Mouse (Mus musculus) stomach, embryonic 15.5 days (tissue): ENCODE data around the gene Nxt1. TPM values are rescaled to one million over a fixed set of nuclear protein-coding genes. Genes with fewer than 3 reads are reported as not detected.

Experiments
- ATAC-seq: fragments of 200-750 bp; cut with Nextera tagmentation; 2 replicates; pipeline ENCODE4 v1.8.0; 2017; ENCODE audit warnings: low read depth, moderate number of reproducible peaks, moderate TSS enrichment; ENCODE audit not compliant: insufficient read depth, low FRiP score
- H3K27ac ChIP-seq: fragments of 300-500 bp; sonication (generic); 2 replicates; pipeline ENCODE4 v1.5.1; 2015; ENCODE audit warnings: mild to moderate bottlenecking, inconsistent platforms
- H3K27me3 ChIP-seq: fragments of 300-500 bp; sonication (generic); replicated peaks from 2 replicates; pipeline ENCODE4 v1.6.1; 2015; ENCODE audit warnings: inconsistent platforms
- H3K36me3 ChIP-seq: fragments of 300-500 bp; sonication (generic); 2 replicates; pipeline ENCODE4 v1.6.1; 2015; ENCODE audit warnings: inconsistent platforms
- H3K4me1 ChIP-seq: fragments of 300-500 bp; sonication (generic); 2 replicates; pipeline ENCODE4 v1.6.1; 2015; ENCODE audit warnings: inconsistent platforms
- H3K4me2 ChIP-seq: fragments of 300-500 bp; sonication (generic); 2 replicates; pipeline ENCODE4 v1.6.1; 2015; ENCODE audit warnings: mild to moderate bottlenecking, inconsistent platforms
- H3K4me3 ChIP-seq: fragments of 300-500 bp; sonication (generic); replicated peaks from 2 replicates; pipeline ENCODE4 v1.5.1; 2015; ENCODE audit warnings: inconsistent platforms
- H3K9ac ChIP-seq: fragments of 300-500 bp; sonication (generic); 2 replicates; pipeline ENCODE4 v1.6.1; 2015; ENCODE audit warnings: inconsistent platforms
- H3K9me3 ChIP-seq: fragments of 300-500 bp; sonication (generic); 2 replicates; pipeline ENCODE4 v1.6.1; 2016; ENCODE audit warnings: inconsistent platforms
- WGBS: fragments of 180-500 bp; shearing (Covaris S2); methylation state at CpG from one replicate; pipeline ENCODE4 v1.1.7; 2015; 5-methylcytosine and 5-hydroxymethylcytosine counted together
- polyA plus RNA-seq: library from polyadenylated mRNA; unstranded; fragments of >200 nt; fragmentation: Nextera tagmentation; extraction: Ambion mirVana; gene quantifications from 2 replicates; pipeline ENCODE4 v1.2.1, GENCODE M21; 2015

The Nxt1 gene
- polyA plus RNA-seq, 1 experiment from 2014 or later, result 88.8 TPM

DNA sequence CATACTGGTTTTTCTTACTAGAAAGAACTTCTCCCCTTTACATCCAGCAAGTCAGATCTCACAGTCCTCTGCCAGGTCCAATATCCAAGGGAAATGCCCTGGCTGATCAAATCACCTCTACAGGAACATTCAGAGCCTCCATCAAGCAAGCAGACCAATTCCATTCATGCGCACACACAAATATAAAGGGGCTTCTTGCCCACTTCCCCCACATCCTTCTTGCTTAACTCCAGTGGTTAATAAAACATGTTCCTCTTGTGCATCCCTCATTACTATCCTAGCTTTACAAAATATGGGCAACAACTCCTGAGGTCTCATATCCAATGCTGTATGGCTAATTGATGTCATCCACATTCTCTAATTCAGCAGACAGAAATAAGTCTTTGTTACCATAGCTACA lies 8.9 kb upstream of the Nxt1 start:
- no peak overlapping the region for H3K4me2 ChIP-seq
- H3K27ac ChIP-seq, result no peak overlapping the region
- no peaks in the 10 kb centered on the region for H3K27me3 ChIP-seq
- H3K9me3 ChIP-seq, result no peaks in the 10 kb centered on the region
- no peak overlapping the region for H3K4me3 ChIP-seq
- WGBS, result 85% methylated on average over 1 of the region's 1 CpGs
- no peak for ATAC-seq
- no peaks in the 10 kb centered on the region for H3K4me1 ChIP-seq
- no peak overlapping the region for H3K9ac ChIP-seq
- H3K36me3 ChIP-seq, result no peaks in the 10 kb centered on the region

DNA sequence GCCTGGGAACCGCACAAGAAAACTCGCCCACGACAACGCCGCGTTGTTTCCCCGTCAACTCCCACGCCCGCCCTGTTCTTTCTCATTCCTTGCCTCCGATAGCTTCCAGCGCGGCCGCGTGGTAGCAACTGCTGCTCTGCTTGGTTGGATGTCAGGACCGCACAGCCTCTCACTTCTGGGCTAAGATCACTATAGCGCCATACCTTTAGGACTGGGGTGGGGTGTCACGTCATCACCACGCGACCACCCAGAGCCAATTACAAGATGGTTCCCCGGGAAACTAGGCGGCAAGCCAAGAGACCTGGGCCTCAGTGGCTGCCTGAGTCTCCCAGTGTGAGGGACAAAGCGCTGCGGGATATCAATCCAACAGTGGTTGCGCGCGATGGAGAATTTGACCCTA lies 5.4 kb downstream of the Nxt1 start:
- Histone ChIP-seq H3K9me3 (no peaks in the 10 kb centered on the region), H3K4me3 (peak overlapping the region; percentile 40), H3K27me3 (no peaks in the 10 kb centered on the region), H3K9ac (no peak overlapping the region), H3K27ac (peak overlapping the region; percentile 68), H3K4me2 (peak overlapping the region; percentile 53), H3K4me1 (peaks cover 30% of the 10 kb centered on the region), H3K36me3 (peaks cover 16% of the 10 kb centered on the region)
- no peak for ATAC-seq
- WGBS, result 9% methylated on average over 26 of the region's 26 CpGs

DNA sequence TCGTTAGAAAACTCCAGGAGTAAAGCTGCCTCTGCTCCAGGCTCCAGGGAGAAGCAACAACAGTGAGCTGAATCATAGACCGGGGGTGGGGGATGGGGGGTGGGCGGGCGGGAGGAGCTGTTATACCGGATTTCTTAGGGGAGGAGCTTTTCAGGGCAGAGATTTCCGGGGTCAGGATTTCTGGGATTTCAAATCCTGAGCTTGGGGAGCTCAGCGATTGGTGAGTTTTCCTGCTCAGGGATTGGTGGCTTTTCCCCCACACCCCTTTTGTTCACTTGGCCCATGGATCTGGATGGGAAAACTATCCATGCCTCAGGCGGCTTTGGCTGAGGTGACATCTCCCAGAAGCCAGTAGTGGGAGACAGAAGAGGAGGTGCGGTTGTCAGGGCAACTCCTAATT lies 6.9 kb downstream of the Nxt1 start:
- Histone ChIP-seq H3K27me3 (no peaks in the 10 kb centered on the region), H3K9ac (no peak overlapping the region), H3K27ac (peak overlapping the region; percentile 90), H3K9me3 (no peaks in the 10 kb centered on the region), H3K4me3 (peak overlapping the region; percentile 16; the same call in 1 of the 2 replicates), H3K4me2 (peak overlapping the region; percentile 80), H3K36me3 (peaks cover 26% of the 10 kb centered on the region), H3K4me1 (peaks cover 22% of the 10 kb centered on the region)
- WGBS, result 8% methylated on average over 9 of the region's 9 CpGs
- ATAC-seq, result peak; percentile 19

DNA sequence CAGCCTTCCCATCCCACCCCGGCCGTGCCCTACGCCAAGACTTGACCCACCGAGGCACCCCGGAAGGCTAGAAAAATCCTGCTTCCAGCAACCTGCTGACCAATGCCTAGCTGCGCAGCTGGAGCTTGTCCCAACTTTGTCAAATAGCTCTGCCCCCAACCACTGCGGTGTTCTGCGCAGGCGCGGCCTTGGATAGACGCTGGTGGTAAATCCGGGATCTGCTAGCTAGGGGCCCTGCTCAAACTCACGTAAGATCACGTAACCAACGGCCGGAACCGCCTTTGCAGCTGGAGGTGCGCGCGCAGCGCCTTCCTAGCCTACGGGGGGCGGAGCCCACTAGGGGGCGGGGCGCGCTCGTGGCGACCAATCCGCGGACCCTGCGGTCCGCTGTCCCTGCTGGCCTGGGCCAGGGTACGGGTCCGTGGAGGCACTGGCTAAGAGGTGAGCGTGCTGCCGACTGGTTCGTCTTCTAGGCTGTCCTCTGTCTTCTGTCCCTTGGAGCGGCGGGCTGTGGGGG lies 8.4 kb downstream of the Nxt1 start, which contains the start of gene Gzf1:
TSS of gene Gzf1 (plus strand) at position 249 of the 517 bp plus-strand sequence.
- Histone ChIP-seq H3K27ac (peak within 1 kb of the TSS; percentile 90), H3K9me3 (no peaks in the 10 kb centered on the region), H3K9ac (peak within 1 kb of the TSS; percentile 65), H3K27me3 (no peaks in the 10 kb centered on the region), H3K4me1 (peaks cover 22% of the 10 kb centered on the region), H3K4me3 (peak within 1 kb of the TSS; percentile 68), H3K4me2 (peak within 1 kb of the TSS; percentile 80), H3K36me3 (peaks cover 29% of the 10 kb centered on the region)
- under 1% methylated on average over 38 of the region's 39 CpGs for WGBS
- ATAC-seq, result peak; percentile 95

DNA sequence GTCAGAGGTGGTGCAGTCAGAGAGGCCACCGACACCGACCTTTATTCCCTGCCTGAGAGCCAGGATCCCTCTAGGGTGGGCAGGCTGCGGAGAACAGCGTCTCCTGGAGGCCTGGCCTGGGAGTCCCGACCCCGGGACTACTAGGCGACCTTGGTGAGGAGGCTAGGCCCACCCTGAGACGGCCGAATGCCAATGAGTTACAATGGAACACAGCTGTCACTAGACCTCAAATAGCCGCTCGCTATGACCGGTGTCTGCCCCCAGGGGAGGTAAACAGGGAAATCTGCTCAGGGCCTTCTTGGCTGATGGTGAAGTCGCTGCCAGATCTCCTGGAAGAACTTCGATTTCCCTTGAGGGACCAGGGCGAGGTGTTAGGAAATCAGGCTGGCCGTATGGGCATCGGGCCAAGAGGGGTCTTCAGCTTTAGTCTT lies 9.1 kb downstream of the Nxt1 start:
- Histone ChIP-seq H3K27me3 (no peaks in the 10 kb centered on the region), H3K4me2 (peak overlapping the region; percentile 80), H3K36me3 (peaks cover 23% of the 10 kb centered on the region), H3K4me3 (peak overlapping the region; percentile 68), H3K27ac (peak overlapping the region; percentile 78), H3K9ac (peak overlapping the region; percentile 65; the same call in 1 of the 2 replicates), H3K9me3 (no peaks in the 10 kb centered on the region), H3K4me1 (peaks cover 22% of the 10 kb centered on the region)
- WGBS, result 5% methylated on average over 17 of the region's 17 CpGs
- ATAC-seq, result peak; percentile 35

DNA sequence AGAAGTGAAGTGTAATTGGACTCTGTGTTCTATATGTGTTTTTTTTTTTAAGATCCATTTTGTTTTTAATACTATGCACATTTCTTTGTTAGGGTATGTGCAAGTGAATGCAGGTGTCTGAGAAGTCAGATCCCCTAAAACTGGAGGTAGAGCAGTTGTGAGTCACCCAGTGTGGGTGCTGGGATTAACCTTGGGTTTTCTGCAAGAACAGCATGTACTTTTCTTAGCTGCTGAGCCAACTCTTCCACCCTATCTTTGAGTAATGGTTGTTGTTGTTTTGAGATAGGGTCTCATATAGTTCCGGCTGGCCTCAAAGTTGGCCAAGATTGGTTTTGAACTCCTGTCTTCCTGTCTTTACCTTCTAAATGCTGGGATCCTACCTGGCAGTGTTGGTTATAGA lies 10.6 kb downstream of the Nxt1 start:
- H3K4me2 ChIP-seq, result no peak overlapping the region
- no peak overlapping the region for H3K9ac ChIP-seq
- no peaks in the 10 kb centered on the region for H3K27me3 ChIP-seq
- ATAC-seq, result no peak
- no peak overlapping the region for H3K27ac ChIP-seq
- H3K36me3 ChIP-seq, result peaks cover 24% of the 10 kb centered on the region
- 89% methylated on average over 1 of the region's 1 CpGs for WGBS
- H3K9me3 ChIP-seq, result no peaks in the 10 kb centered on the region
- H3K4me3 ChIP-seq, result no peak overlapping the region
- H3K4me1 ChIP-seq, result peaks cover 18% of the 10 kb centered on the region

DNA sequence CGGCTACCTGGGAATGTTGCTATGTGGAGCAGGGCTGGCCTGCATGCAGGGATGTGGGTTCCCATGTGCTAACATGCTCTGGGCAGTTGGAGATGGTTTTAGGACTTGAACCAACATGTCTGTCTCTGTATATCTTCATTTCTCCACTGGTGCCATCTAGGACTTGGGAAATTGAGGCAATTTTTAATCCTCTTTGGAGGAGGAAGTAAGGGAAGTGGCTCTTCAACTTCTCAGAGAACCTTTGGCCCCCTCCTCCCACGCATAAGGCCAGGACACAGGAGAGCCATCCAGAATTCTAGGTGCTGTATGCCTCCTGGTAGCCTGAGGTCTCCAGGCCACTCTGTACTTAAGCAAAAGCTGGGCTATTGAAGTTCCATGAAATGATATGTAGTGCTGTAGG lies 12.6 kb downstream of the Nxt1 start:
- Histone ChIP-seq H3K4me2 (no peak overlapping the region), H3K36me3 (peaks cover 35% of the 10 kb centered on the region), H3K4me3 (no peak overlapping the region), H3K27ac (no peak overlapping the region), H3K4me1 (peaks cover 8% of the 10 kb centered on the region), H3K27me3 (no peaks in the 10 kb centered on the region), H3K9me3 (no peaks in the 10 kb centered on the region), H3K9ac (no peak overlapping the region)
- 91% methylated on average over 2 of the region's 2 CpGs for WGBS
- no peak for ATAC-seq

DNA sequence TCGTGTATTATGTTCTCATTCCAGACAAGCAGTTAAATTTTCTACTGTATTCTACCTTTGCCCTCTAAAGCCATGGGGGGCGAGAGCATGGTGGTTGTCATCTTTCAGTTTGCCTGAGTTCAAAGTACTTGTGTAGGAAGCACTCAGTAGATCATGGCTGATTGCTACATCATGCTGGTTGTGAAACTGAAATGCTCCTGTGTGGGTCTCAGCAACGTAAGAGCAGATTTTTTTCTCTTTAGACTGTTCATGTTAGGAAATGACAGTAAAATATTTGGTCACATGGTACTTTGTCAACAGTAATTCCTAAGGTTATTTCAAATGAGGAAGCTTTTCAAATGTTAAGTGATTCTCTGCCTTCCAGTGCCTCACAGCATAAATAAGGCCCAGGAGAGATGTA lies 13.3 kb downstream of the Nxt1 start:
- H3K36me3 ChIP-seq, result peaks cover 42% of the 10 kb centered on the region
- ATAC-seq, result no peak
- no peak overlapping the region for H3K9ac ChIP-seq
- H3K27me3 ChIP-seq, result no peaks in the 10 kb centered on the region
- H3K4me2 ChIP-seq, result no peak overlapping the region
- H3K4me3 ChIP-seq, result no peak overlapping the region
- peaks cover 8% of the 10 kb centered on the region for H3K4me1 ChIP-seq
- WGBS, result 89% methylated on average over 3 of the region's 3 CpGs
- H3K9me3 ChIP-seq, result no peaks in the 10 kb centered on the region
- H3K27ac ChIP-seq, result no peak overlapping the region

DNA sequence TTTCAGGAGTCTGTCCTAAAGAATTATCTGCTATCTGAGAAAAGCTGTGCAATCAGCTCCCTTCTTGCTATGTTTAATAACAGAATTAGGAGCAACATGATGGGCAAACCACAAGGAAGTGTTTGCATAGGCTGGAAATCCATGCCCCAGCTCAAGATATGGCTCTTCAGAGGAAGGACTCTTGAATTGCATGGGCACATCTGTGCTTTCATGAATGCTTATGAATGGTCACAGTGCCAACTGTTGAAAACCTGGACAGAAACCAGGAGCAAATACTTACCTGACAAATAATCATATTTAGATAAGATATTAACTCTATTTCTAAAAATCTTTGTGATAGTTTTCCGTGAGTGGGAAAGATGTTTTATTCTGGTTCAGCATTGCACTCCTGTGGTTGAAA lies 14.5 kb downstream of the Nxt1 start:
- ATAC-seq, result no peak
- Histone ChIP-seq H3K27ac (no peak overlapping the region), H3K36me3 (peaks cover 48% of the 10 kb centered on the region), H3K27me3 (no peaks in the 10 kb centered on the region), H3K4me3 (no peak overlapping the region), H3K9me3 (no peaks in the 10 kb centered on the region), H3K4me2 (no peak overlapping the region), H3K9ac (no peak overlapping the region), H3K4me1 (peaks cover 5% of the 10 kb centered on the region; the same call in 1 of the 2 replicates)
- WGBS, result 74% methylated on average over 1 of the region's 1 CpGs

DNA sequence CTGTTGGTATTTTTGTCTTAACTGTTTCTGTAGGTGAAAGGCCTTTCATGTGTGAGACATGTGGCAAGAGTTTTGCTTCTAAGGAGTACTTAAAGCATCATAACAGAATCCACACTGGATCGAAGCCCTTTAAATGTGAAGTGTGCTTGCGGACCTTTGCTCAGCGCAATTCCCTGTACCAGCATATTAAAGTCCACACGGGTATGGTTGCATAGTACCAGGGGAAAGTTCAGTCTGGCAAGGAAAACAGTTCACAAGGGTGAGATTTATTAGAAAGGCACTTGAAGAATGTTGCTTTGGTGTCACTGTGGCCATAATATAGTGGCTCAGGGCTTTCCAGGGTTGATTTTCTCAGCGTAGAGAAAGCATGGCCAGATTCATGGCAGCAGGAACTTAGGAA lies 15.6 kb downstream of the Nxt1 start:
- Histone ChIP-seq H3K27me3 (no peaks in the 10 kb centered on the region), H3K4me3 (no peak overlapping the region), H3K4me1 (no peaks in the 10 kb centered on the region), H3K9ac (no peak overlapping the region), H3K36me3 (peaks cover 48% of the 10 kb centered on the region), H3K27ac (no peak overlapping the region), H3K9me3 (no peaks in the 10 kb centered on the region), H3K4me2 (no peak overlapping the region)
- ATAC-seq, result no peak
- 95% methylated on average over 5 of the region's 5 CpGs for WGBS

DNA sequence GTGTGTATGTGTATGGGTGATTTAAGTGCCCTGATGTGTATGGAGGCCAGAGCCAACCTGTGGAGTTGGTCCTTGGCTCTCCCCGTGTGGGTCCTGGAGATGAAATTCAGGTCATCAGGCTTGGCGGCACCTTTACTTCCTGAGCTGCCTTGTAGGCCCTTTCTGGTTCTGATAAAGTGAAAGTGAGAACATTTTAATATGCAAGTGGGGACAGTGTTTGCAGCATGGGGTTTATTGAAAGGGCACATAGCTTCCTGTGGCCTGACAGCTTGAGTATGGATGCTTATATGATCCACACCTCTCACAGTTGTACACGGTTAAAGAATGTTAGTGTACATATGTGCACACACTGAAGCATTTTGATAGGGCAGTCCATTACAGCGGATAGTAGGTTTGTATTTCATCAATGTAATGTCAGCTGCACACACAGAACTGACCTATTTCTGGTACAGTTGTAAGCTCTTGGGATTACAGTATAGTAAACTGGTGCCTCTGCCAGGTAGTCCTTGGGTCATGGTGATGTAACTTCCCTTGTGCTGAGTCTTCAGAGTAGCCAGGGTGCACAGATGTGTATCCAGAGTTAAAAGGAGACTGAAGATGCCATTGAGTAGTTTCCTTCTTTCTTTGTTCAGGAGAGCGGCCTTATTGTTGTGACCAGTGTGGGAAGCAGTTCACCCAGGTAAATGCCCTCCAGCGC lies 17.2 kb downstream of the Nxt1 start:
- no peak overlapping the region for H3K27ac ChIP-seq
- WGBS, result 90% methylated on average over 6 of the region's 6 CpGs
- H3K4me3 ChIP-seq, result no peak overlapping the region
- no peaks in the 10 kb centered on the region for H3K4me1 ChIP-seq
- H3K9me3 ChIP-seq, result no peaks in the 10 kb centered on the region
- H3K36me3 ChIP-seq, result peaks cover 38% of the 10 kb centered on the region
- H3K9ac ChIP-seq, result no peak overlapping the region
- H3K27me3 ChIP-seq, result no peaks in the 10 kb centered on the region
- ATAC-seq, result no peak
- H3K4me2 ChIP-seq, result no peak overlapping the region

DNA sequence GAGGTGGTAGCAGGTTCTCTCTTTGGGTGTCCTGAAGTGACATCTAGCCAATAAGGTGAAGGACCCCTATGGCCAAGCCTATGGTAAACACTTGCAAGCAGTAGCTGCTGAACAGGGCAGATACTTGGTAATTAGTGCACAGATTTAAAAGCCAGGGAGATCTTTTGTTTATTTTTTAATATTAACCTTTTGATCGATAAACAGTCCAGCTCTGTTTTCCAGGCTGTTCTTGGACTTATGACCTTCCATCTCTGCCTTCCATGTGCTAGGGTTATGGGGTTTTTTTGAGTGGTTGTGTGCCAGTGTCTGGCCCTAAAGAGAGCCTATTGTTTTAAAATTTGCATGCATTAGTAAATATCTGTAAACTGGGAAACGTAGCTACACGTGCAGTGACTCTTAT lies 17.9 kb downstream of the Nxt1 start:
- no peaks in the 10 kb centered on the region for H3K27me3 ChIP-seq
- H3K9me3 ChIP-seq, result no peaks in the 10 kb centered on the region
- peaks cover 32% of the 10 kb centered on the region for H3K36me3 ChIP-seq
- no peak overlapping the region for H3K4me2 ChIP-seq
- H3K27ac ChIP-seq, result no peak overlapping the region
- H3K4me1 ChIP-seq, result no peaks in the 10 kb centered on the region
- no peak overlapping the region for H3K9ac ChIP-seq
- H3K4me3 ChIP-seq, result no peak overlapping the region
- 94% methylated on average over 3 of the region's 3 CpGs for WGBS
- ATAC-seq, result no peak
